Mouse (Mus musculus): ENCODE data around the gene Rnf169. TPM values are rescaled to one million over a fixed set of nuclear protein-coding genes. Genes with fewer than 3 reads are reported as not detected.
A peak's percentile ranks its signal among the peaks of the same experiment; 100 is the strongest.

Gene Rnf169
- 4.7 and 5.9 TPM in 2 replicates for polyA plus RNA-seq (2016; fragmentation: Nextera tagmentation; extraction: Ambion mirVana)

DNA sequence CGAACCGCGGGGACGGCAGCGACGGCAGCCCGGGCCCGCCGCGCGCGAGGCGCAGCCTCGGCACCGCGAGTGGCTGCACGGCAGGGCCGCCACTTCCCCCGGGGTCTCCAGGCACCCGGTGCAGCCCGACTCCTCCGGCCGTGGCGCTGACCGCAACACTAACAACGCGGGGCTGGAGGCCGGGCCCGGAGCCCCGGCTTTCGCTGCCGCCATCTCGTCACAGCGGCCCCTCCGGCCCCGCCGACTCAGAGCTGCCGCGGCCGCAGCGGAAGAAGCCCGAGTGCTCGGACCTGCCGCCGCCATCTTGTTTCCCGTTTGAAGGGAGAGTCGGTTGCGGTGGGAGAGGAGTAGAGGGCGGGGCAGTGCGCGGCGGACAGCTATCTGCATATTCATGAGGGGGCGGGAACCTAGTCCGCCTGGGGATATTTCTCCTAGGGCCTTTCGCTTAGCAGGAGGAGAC is at the start of gene Rnf169:
Gene Rnf169, minus strand, starts transcription at position 317 of the 460 bp plus-strand sequence.
- Histone ChIP-seq H3K36me3 (peaks cover 13% of the 10 kb centered on the region), H3K27me3 (ENCODE audit: insufficient read depth, poor library complexity, severe bottlenecking) (no peaks in the 10 kb centered on the region), H3K4me3 (peak within 1 kb of the TSS; percentile 95), H3K4me1 (replicated peaks) (peaks cover 28% of the 10 kb centered on the region), H3K27ac (peak within 1 kb of the TSS; percentile 98), H3K9me3 (peaks cover 5% of the 10 kb centered on the region; the same call in 1 of the 2 replicates)
- peak; percentile 92 for DNase-seq (ENCODE audit: low spot score)
- under 1% methylated on average over 55 of the region's 55 CpGs for WGBS

- Histone ChIP-seq H3K9me3 (no peaks in the 10 kb centered on the region), H3K4me3 (no peak overlapping the region), H3K27me3 (ENCODE audit: insufficient read depth, poor library complexity, severe bottlenecking) (no peaks in the 10 kb centered on the region; the same call in 1 of the 2 replicates), H3K4me1 (replicated peaks) (peaks cover 4% of the 10 kb centered on the region; the same call in 1 of the 2 replicates), H3K27ac (no peak overlapping the region), H3K36me3 (no peaks in the 10 kb centered on the region)
- WGBS = 38% methylated on average over 3 of the region's 3 CpGs
- DNase-seq (ENCODE audit: low spot score) = peak; percentile 30
Measured at GRCm38 (mm10) chr7:100029307-100029706, 49.1 kb upstream of the Rnf169 start.

GRCm38 (mm10) chr7:100027353-100027752 is 47.1 kb upstream of the Rnf169 start:
- WGBS = 68% methylated on average over 5 of the region's 5 CpGs

GRCm38 (mm10) chr7:100017056-100017455 is 36.8 kb upstream of the Rnf169 start:
- Histone ChIP-seq H3K27ac (no peak overlapping the region), H3K9me3 (no peaks in the 10 kb centered on the region), H3K36me3 (no peaks in the 10 kb centered on the region), H3K4me3 (no peak overlapping the region), H3K27me3 (ENCODE audit: insufficient read depth, poor library complexity, severe bottlenecking) (no peaks in the 10 kb centered on the region), H3K4me1 (replicated peaks) (peaks cover 14% of the 10 kb centered on the region)
- DNase-seq (ENCODE audit: low spot score) = no peak
- 91% methylated on average over 8 of the region's 8 CpGs for WGBS

More at GRCm38 (mm10) chr7:100027353-100027752, 47.1 kb upstream of the Rnf169 start:
- H3K4me3 ChIP-seq = no peak overlapping the region
- peaks cover 4% of the 10 kb centered on the region; the same call in 1 of the 2 replicates for H3K4me1 ChIP-seq (replicated peaks)
- H3K36me3 ChIP-seq = no peaks in the 10 kb centered on the region
- no peak for DNase-seq (ENCODE audit: low spot score)
- H3K27me3 ChIP-seq (ENCODE audit: insufficient read depth, poor library complexity, severe bottlenecking) = no peaks in the 10 kb centered on the region; the same call in 1 of the 2 replicates
- no peaks in the 10 kb centered on the region for H3K9me3 ChIP-seq
- no peak overlapping the region for H3K27ac ChIP-seq

GRCm38 (mm10) chr7:100014123-100014600 is 33.9 kb upstream of the Rnf169 start:
- WGBS = 61% methylated on average over 8 of the region's 8 CpGs
- Histone ChIP-seq H3K4me1 (replicated peaks) (peaks cover 38% of the 10 kb centered on the region), H3K36me3 (no peaks in the 10 kb centered on the region), H3K27ac (no peak overlapping the region), H3K4me3 (no peak overlapping the region), H3K9me3 (no peaks in the 10 kb centered on the region), H3K27me3 (ENCODE audit: insufficient read depth, poor library complexity, severe bottlenecking) (peaks cover 15% of the 10 kb centered on the region)
- no peak for DNase-seq (ENCODE audit: low spot score)

GRCm38 (mm10) chr7:100012515-100012914 is 32.3 kb upstream of the Rnf169 start:
- no peaks in the 10 kb centered on the region for H3K36me3 ChIP-seq
- no peak overlapping the region for H3K4me3 ChIP-seq
- peaks cover 38% of the 10 kb centered on the region for H3K4me1 ChIP-seq (replicated peaks)
- WGBS = 20% methylated on average over 6 of the region's 6 CpGs
- DNase-seq (ENCODE audit: low spot score) = peak; percentile 12
- peaks cover 31% of the 10 kb centered on the region for H3K27me3 ChIP-seq (ENCODE audit: insufficient read depth, poor library complexity, severe bottlenecking)
- H3K9me3 ChIP-seq = no peaks in the 10 kb centered on the region
- no peak overlapping the region for H3K27ac ChIP-seq

GRCm38 (mm10) chr7:100012085-100012484 is 31.8 kb upstream of the Rnf169 start:
- H3K9me3 ChIP-seq = no peaks in the 10 kb centered on the region
- WGBS = 51% methylated on average over 8 of the region's 8 CpGs
- DNase-seq (ENCODE audit: low spot score) = no peak
- peaks cover 36% of the 10 kb centered on the region for H3K27me3 ChIP-seq (ENCODE audit: insufficient read depth, poor library complexity, severe bottlenecking)
- H3K27ac ChIP-seq = no peak overlapping the region
- H3K4me1 ChIP-seq (replicated peaks) = peaks cover 38% of the 10 kb centered on the region
- no peaks in the 10 kb centered on the region for H3K36me3 ChIP-seq
- no peak overlapping the region for H3K4me3 ChIP-seq

DNA sequence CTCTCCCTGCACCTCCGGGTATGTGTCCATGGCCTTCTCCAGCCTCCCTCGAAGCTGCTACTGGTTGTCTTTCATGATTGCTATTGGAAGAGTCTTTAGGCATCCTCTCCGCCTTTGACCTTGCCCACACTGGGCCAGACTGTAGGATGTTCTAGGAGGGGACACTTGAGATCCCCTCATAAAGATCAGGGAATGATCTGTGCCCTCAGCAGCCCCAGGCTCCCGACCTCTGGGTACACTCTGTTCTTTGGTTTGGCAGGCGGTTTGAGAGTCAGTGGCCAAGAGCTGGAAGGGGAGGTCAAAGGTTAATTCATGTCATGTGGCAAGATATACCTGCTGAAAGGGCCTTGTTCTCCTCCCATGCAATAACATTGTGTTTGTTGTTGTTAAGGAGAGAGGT is 30.5 kb upstream of the Rnf169 start:
- H3K27me3 ChIP-seq (ENCODE audit: insufficient read depth, poor library complexity, severe bottlenecking) = peaks cover 49% of the 10 kb centered on the region
- WGBS = 39% methylated on average over 5 of the region's 5 CpGs

DNA sequence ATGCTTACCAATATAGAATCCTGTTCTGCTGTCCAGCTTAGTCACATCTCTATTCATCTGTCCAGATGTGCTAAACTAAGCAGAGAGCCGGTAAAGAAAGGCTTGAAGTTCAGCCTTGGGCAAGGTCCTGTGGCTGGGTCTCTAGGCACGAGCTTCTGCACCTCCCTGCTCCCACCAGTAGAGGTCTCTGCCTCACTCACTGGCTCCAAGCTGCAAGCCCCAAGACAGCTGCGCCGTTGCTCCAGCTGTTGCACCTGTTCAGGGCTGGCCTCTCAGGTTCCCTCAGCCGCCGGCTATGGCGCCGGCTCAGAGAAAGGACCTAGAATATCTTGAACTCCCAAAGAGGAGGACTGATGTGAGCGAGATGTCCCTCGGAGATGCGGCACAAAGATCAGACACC is 29.4 kb upstream of the Rnf169 start:
- WGBS = 13% methylated on average over 11 of the region's 11 CpGs
- peak; percentile 75 for DNase-seq (ENCODE audit: low spot score)
- peaks cover 54% of the 10 kb centered on the region for H3K4me1 ChIP-seq (replicated peaks)

More for the DNA sequence above, 30.5 kb upstream of the Rnf169 start:
- peaks cover 46% of the 10 kb centered on the region for H3K4me1 ChIP-seq (replicated peaks)
- no peaks in the 10 kb centered on the region for H3K36me3 ChIP-seq
- H3K9me3 ChIP-seq = no peaks in the 10 kb centered on the region
- H3K27ac ChIP-seq = no peak overlapping the region
- DNase-seq (ENCODE audit: low spot score) = peak; percentile 16
- no peak overlapping the region for H3K4me3 ChIP-seq

DNA sequence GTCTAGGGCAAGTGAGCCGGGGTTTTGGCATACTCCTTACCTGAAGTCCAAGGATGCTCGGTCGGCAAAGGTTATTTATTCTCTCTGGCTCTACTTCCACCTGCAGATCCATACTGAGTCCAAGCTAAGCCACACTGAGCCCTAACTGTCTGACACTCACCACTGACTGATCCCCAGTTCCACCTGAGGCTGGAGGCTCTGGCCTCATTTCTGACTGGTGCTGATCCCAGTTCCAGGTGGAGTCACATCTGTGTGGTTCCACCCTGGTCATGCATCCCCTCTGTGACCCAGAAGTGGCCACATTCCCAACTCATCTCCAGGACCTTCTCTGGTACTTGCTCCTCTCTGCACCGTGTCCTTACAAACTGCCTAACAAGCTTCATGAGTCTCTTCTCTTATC is 28.5 kb upstream of the Rnf169 start:
- H3K4me3 ChIP-seq = no peak overlapping the region
- H3K27me3 ChIP-seq (ENCODE audit: insufficient read depth, poor library complexity, severe bottlenecking) = peaks cover 69% of the 10 kb centered on the region
- no peaks in the 10 kb centered on the region for H3K9me3 ChIP-seq
- 92% methylated on average over 4 of the region's 4 CpGs for WGBS
- H3K27ac ChIP-seq = no peak overlapping the region
- H3K36me3 ChIP-seq = no peaks in the 10 kb centered on the region
- H3K4me1 ChIP-seq (replicated peaks) = peaks cover 47% of the 10 kb centered on the region
- DNase-seq (ENCODE audit: low spot score) = no peak

More for the DNA sequence above, 29.4 kb upstream of the Rnf169 start:
- H3K4me3 ChIP-seq = no peak overlapping the region
- no peaks in the 10 kb centered on the region for H3K36me3 ChIP-seq
- H3K27me3 ChIP-seq (ENCODE audit: insufficient read depth, poor library complexity, severe bottlenecking) = peaks cover 60% of the 10 kb centered on the region
- H3K9me3 ChIP-seq = no peaks in the 10 kb centered on the region
- H3K27ac ChIP-seq = no peak overlapping the region

DNA sequence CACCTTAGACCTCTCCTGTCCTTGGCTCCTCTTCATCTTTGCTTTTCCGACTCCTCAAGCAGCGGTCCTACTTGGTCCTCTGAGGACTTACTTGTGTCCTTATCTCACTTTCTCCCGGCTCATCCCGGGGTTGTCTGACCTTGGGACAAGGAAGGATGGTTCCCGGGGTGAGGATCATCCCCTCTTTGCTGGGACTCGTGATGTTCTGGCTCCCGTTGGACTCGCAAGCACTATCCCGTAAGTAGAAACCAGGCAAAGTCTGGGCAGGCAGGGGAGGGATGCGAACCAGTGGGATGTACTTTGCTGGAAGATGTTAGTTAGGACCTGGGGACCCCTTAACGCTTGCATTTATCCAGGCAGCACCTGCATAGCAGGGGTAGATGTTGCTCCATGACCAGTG is 26.2 kb upstream of the Rnf169 start:
- peaks cover 33% of the 10 kb centered on the region for H3K4me1 ChIP-seq (replicated peaks)
- no peaks in the 10 kb centered on the region for H3K36me3 ChIP-seq
- H3K27ac ChIP-seq = no peak overlapping the region
- no peak for DNase-seq (ENCODE audit: low spot score)
- H3K9me3 ChIP-seq = no peaks in the 10 kb centered on the region
- WGBS = 5% methylated on average over 11 of the region's 11 CpGs
- H3K27me3 ChIP-seq (ENCODE audit: insufficient read depth, poor library complexity, severe bottlenecking) = peaks cover 81% of the 10 kb centered on the region
- peak overlapping the region; percentile 60 for H3K4me3 ChIP-seq

DNA sequence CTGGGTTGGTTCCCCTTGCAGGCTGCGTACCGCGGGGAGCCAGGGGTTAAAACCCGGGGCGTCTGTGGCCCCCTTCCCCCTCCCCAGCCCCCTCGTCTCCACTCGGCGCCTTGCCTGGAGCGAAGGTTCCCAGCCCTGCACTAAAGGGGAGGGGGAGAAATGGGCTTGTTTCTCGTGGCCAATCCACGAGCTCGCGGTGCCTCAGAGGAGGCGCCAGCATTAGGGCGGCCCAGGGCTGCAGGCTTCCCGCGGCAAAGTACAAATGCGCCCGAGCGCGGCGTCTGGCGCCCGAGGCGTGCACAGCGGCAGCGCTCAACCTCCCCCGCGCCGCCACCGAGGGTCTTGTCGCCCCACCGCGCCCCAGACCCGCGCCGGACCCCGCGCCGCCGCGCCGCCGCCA is 25.5 kb upstream of the Rnf169 start, which contains the start of gene Chrdl2:
Gene Chrdl2, plus strand, starts transcription at position 383 of the 400 bp plus-strand sequence.
- H3K36me3 ChIP-seq = no peaks in the 10 kb centered on the region
- peaks cover 27% of the 10 kb centered on the region for H3K4me1 ChIP-seq (replicated peaks)
- under 1% methylated on average over 44 of the region's 44 CpGs for WGBS
- peak within 1 kb of the TSS; percentile 69 for H3K27ac ChIP-seq
- no peaks in the 10 kb centered on the region for H3K9me3 ChIP-seq
- peak; percentile 50 for DNase-seq (ENCODE audit: low spot score)
- H3K27me3 ChIP-seq (ENCODE audit: insufficient read depth, poor library complexity, severe bottlenecking) = peaks cover 82% of the 10 kb centered on the region
- peak within 1 kb of the TSS; percentile 60 for H3K4me3 ChIP-seq

DNA sequence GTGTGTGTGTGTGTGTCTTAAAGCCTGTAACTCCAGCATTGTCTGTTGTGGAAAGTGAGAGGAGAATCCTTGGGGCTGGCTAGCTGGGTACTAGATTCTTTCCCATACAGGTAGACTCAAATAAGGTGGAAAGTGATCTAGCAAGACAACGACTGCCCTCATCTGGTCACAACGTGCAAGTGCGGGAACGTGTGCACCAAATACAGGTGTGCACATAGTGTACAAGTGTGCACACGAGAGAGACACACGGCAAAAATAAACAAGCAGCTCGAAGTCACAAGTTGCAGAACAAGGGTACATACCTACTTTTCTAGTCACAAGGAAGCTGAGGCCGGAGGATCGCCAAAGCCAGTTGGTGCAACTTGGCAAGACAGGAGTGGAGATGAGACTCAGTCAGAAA is 23.5 kb upstream of the Rnf169 start:
- WGBS = 60% methylated on average over 9 of the region's 9 CpGs
- Histone ChIP-seq H3K4me1 (replicated peaks) (peaks cover 16% of the 10 kb centered on the region), H3K36me3 (no peaks in the 10 kb centered on the region), H3K27me3 (ENCODE audit: insufficient read depth, poor library complexity, severe bottlenecking) (peaks cover 64% of the 10 kb centered on the region), H3K4me3 (no peak overlapping the region), H3K27ac (no peak overlapping the region), H3K9me3 (no peaks in the 10 kb centered on the region)
- no peak for DNase-seq (ENCODE audit: low spot score)

Measured in hindbrain, embryonic 10.5 days (tissue).